Mouse (Mus musculus): ENCODE data around the gene Vmn1r138.
"Not testable (repeated sequence)": the region's sequence is repeated elsewhere in the genome, so short reads cannot be mapped to it uniquely, and the experiment has no call there.

Vmn1r138 gene

DNA sequence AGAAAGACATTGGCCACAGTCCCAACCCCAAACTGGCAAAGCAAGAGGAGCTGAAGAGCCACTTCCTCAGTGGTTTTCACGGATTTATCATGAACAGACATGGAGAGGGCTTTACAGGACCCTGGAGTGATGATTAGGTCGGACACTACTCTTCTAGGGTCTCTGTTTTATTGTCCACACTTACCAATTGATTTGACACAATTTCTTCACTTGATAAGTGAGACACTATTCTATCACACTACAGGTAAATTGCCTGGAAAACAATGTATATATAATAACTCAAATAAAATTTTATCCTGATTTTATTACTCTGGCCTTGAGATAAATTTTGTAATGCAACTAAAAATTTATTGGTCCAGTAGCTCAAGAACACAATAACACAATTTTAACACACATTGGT is at the start of gene Vmn1r138:
Gene Vmn1r138 (minus strand): TSS at position 101 of the 400 bp plus-strand sequence.
- DNase-seq (ENCODE audit: low read depth, low spot score), result not testable (repeated sequence)

DNA sequence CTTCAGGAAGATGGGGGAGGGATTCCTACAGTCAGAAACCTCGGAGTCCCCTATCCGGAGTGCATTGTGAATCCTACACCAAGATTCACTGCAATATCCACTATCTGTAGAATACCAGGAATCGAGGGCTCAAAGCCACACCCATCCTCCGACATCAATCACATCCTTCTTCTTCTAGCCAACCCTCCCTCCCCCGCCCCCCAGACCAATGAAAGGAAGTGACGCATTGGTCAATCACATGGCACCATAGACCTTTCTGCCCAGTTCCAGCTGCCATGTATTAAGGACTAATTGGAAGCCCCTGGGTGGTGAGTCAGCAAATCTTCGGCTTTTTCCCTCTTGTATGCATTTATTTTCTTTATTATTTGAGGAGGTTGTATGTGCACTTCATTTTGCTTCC is 40.1 kb upstream of the Vmn1r138 start, which contains the start of gene Vmn1r139:
Gene Vmn1r139 (plus strand): TSS at position 301 of the 400 bp plus-strand sequence.
- not testable (repeated sequence) for DNase-seq (ENCODE audit: low read depth, low spot score)

DNA sequence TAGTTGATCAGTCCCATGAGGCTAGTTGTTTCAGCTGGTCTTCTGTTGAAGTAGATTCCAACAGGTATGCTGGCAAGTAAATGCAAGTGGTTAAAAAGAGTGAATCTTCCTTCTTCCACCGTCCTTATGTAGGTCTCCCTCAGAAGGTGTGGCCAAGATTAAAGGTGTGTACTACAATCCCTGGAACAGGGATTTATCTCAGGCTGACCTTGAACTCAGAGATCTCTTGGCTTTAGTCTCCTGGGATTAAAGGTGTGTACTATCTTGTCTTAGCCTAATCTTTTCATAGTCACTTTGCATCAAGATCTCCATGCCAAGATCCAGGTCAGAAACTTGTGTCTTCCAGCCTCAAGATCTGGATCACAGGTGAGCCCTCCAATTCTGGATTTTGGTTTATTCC is 27.5 kb upstream of the Vmn1r138 start, which contains the start of gene Gm6176:
Gene Gm6176 (minus strand): TSS at position 101 of the 400 bp plus-strand sequence.
- DNase-seq (ENCODE audit: low read depth, low spot score), result not testable (repeated sequence)

DNA sequence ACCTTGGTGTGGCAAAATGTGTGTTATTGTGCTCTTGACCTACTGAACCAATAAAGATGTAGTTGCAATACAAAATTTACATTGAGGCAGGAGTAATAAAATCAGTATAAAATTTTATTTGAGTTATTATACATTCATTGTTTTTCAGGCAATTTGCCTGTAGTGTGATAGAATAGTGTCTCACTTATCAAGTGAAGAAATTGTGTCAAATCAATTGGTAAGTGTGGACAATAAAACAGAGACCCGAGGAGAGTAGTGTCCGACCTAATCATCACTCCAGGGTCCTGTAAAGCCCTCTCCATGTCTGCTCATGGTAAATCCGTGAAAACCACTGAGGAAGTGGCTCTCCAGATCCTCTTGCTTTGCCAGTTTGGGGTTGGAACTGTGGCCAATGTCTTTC is 34.4 kb downstream of the Vmn1r138 start, which contains the start of gene Vmn1r137:
Gene Vmn1r137 (plus strand): TSS at position 301 of the 400 bp plus-strand sequence.
- DNase-seq (ENCODE audit: low read depth, low spot score), result not testable (repeated sequence)
